Mouse (Mus musculus): Measurements from ENCODE around the gene 2200002J24Rik. TPM values are rescaled to one million over a fixed set of nuclear protein-coding genes. Genes with fewer than 3 reads are reported as not detected.
"Not testable (repeated sequence)": the region's sequence is repeated elsewhere in the genome, so short reads cannot be mapped to it uniquely, and the experiment has no call there.

2200002J24Rik gene
- total RNA-seq, 2 experiments from 2014 or later, result not detected

DNA sequence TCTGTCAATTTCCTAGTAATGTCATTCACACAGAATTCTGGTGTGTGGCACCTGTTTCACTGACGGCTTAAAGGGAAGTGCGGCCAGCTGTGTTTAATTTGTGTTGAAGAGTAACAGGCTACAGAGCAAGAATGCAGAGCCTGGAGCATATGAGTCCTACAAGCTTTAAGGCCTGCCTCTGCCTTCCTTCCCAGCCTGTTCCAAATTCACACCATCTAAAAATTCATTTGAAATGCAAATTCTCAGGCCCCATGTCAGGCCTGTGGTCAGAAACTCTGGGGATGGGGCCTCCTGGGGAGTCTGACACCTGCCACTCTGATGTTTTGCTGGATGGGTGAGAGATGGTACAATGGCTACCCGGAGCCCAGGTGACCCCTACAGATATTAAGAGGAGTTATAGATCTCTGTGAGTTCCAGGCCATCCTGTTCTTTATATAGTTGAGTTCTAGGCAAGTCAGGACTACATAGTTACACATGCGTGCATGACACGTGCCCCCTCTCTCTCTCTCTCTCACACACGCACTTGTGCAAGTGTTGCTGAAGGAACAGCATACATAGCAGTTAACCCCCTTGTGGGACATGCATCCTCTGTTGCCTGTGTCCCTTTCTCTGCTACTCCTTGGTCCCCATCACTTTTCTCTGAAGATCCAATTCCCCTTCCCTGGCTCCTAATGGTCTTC, 24.7 kb downstream of the 2200002J24Rik start:
- intact Hi-C loops (cut with DNase I), result no loop called here
- DNase-seq (ENCODE audit: extremely low spot score in 1 of 2, low spot score in 2 of 2), result no peak

DNA sequence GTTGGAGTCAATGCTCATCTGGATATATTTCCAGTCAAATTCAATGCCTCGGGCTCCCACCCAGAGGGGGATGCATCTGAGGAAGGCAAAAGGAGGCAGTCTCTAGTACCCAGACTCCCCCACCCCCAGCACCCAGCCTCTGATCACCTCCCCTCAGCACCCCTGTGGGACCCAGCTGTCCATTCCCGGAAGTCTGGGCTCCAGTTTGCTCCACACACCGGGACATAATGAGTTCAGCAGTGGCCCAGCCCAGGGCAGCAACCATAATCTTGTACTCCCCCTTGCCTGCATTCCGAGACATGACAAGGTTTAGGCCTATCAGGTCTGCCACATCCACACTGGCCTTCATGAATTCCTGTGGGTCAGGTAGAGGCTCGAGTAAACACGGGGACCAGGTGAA, 29.5 kb downstream of the 2200002J24Rik start:
- DNase-seq (ENCODE audit: extremely low spot score in 1 of 2, low spot score in 2 of 2), result no peak
- intact Hi-C loops (cut with DNase I), result loop anchor here (5.0 kb wide), 1 partner anchor 66 kb away; the partner anchor contains the start of gene Haus5

DNA sequence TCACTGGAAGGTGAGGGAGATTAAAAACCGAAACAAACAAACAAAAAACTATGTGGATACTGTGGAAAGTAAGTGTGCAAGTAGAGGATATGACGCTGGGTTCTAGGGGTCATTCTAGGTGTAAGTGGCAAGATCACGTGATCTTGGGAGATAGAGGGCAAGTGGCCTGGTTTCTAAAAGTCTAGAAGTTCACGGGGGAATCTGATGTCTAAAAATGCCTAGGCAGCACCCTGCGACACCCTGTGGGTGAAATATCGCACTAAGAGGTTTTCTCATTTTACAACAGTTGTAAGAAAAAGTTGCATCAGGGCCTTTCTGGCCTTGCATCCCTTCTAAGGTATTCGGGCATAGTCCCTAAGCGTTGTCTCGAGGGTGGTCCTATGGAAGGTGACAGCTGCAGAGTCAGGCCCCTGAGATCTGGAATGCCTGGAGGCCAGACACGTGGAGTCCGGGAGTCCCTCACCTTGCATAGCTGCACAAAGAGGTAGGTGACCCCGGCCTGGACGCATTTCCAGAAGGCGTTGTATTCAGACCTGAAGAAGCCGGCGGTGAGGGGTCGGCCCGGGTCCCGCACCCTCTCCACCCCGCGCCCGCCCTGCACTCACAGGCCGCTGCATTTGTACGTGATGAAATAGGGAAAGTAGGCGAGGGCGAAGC, 30.1 kb downstream of the 2200002J24Rik start:
- intact Hi-C loops (cut with DNase I), result loop anchor here (5.0 kb wide), 1 partner anchor 67 kb away; the partner anchor contains the start of gene Haus5
- DNase-seq (ENCODE audit: extremely low spot score in 1 of 2, low spot score in 2 of 2), result no peak

DNA sequence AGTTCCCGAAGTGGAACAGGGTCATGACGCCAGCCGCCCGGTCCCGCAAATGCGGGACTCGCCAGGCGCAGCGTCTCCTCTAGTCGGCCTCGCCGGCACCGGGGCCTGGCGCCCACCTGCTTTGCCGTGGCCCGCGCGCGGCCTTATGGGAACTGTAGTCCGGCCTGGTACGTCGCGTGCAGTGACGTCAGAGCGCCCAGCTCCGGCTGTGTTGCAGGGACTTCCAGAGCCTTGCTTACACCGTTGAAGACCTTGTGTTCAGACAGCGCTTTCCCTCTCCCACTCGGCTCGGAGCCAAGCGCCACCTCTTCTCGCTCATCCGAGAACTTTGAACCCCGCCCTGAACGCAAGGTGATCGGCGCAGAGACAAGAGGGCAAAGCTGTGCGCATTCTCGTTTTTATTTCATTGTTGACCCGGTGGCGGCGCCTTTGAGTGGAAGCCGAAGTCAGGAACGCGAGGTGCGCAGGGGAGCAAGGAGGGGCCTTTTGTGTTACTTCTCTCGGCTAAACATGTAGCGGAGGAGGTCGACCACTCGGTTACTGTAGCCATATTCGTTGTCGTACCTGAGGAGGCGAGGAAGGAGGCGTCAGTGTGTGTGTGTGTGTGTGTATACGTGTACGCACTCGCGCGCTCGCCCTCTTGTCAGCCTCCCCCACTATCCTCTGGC, 30.8 kb downstream of the 2200002J24Rik start, which contains the start of gene Tmem147:
Gene Tmem147, minus strand, starts transcription at position 145 of the 668 bp plus-strand sequence.
- intact Hi-C loops (cut with DNase I), result loop anchor here (2.0 to 5.0 kb wide), 2 partner anchors 67 to 127 kb away; partner anchors contain the start of genes Ffar3 and Haus5
- peak; percentile 94 to 97 for DNase-seq (ENCODE audit: extremely low spot score in 1 of 2, low spot score in 2 of 2)

DNA sequence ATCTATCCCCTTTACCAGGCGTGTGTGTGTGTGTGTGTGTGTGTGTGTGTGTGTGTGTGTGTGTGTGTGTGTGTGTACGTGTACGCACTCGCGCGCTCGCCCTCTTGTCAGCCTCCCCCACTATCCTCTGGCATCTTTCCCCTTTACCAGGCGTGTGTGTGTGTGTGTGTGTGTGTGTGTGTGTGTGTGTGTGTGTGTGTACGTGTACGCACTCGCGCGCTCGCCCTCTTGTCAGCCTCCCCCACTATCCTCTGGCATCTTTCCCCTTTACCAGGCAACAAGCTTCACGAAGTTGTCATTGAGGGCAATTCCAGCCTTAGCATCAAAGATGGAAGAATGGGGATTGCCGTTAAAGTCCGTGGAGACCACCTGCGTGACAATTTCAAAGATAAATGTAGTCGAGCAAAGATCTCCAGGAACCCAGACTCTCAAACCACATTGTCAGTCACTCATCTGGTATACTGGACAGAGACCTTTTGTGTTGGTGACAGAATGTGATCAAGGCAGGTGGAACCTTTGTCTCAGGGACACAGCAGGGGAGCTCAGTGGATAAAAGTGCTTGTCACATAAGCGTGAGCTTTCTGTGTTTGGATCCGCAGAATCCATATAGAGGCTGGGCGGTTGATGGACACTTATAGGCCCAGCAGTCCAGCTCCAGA, 31.5 kb downstream of the 2200002J24Rik start:
- DNase-seq (ENCODE audit: extremely low spot score in 1 of 2, low spot score in 2 of 2), result not testable (repeated sequence)
- intact Hi-C loops (cut with DNase I), result loop anchor here (2.0 kb wide), 1 partner anchor 127 kb away; the partner anchor contains the start of gene Ffar3

DNA sequence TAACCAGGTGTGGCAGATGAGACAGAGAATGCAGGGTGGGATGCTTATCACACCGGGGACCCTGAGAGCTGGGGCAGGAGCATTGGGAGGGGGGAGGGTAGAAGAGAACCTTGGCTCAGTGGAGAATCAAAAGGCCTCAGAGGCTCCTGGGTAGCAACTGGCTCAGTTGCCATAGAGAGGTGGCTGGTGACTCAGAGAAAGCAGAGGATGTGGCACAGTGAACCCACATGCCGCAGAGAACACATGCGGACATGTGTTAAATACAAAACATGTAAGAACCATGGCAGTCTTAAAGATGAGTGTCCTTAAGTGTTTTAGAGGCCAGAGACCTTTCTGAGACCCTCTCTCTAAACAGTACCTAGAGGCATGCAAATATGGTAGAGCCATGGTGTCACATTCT, 37.5 kb downstream of the 2200002J24Rik start:
- intact Hi-C loops (cut with DNase I), result no loop called here
- DNase-seq (ENCODE audit: extremely low spot score in 1 of 2, low spot score in 2 of 2), result no peak

DNA sequence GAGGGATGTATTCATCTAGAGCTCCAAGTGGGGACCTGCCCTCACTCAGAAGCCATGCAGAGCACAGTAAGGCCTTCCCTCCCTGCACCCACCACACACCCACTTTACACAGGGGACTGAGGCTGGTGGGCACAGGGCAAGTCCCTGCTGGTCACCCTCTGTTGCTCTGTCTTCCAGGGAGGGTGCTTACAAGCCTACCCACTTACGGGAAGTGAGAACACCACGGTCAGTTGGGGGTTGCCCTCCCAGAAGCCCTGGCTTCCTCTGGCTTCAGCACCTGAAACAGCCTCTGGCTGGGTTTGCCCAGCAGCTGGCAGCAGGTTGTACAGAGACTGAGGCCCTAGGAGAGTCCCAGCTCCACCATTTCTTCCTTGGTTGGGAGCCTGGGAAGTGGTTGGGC, 43.8 kb downstream of the 2200002J24Rik start:
- intact Hi-C loops (cut with DNase I); DNase-seq (ENCODE audit: extremely low spot score in 1 of 2, low spot score in 2 of 2): not testable (repeated sequence)

DNA sequence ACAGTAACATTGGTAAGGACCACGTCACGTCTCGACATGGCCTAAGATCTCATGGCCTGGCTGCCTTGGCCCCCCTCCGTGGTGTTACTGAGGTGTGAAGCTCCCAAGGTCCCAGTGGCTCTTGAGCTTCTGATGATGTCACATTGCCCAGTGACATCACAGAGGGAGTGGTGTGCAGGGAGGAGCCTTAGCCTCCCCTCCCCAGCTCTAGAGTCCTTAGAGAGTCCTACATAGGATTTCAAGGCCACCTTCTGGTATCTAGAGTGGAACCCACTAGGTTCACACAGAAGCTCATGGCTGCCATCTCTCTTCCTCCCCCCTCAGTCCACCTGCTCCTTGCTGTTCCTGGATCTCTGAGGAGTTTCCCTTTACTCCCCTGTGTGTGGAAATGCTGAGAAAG, 44.9 kb downstream of the 2200002J24Rik start, which contains the start of gene Gapdhs:
Gene Gapdhs, minus strand, starts transcription at position 65 of the 400 bp plus-strand sequence.
- intact Hi-C loops (cut with DNase I); DNase-seq (ENCODE audit: extremely low spot score in 1 of 2, low spot score in 2 of 2): not testable (repeated sequence)

DNA sequence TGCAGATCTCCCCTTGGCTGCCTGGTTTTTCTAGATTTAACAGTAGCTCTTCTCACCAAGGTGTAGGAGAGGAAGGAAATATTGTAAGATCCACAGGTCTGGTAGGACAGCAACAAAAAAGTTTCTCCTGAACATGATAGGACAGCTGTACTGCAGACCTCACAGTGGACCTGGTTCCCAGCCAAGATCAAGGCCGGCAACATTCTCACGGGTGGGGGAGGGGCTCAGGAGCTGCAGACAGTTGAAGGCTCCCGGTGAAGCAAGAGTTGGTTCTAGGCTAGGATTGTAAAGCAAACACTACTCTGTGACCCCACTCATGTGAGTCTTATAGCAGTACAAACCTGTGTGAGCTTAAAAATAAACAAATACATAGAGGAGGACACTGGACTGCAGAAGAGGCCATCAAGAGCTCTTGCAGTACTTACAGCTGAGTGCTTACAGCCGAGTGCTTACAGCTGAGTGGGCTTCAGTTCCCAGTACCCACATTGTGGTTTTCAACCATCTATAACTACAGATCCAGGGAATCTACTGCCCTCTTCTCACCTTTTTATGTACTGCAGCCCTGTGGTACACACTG, 45.4 kb downstream of the 2200002J24Rik start:
- DNase-seq (ENCODE audit: extremely low spot score in 1 of 2, low spot score in 2 of 2), result peak in 1 of 2 experiments; percentile 73
- intact Hi-C loops (cut with DNase I), result no loop called here

DNA sequence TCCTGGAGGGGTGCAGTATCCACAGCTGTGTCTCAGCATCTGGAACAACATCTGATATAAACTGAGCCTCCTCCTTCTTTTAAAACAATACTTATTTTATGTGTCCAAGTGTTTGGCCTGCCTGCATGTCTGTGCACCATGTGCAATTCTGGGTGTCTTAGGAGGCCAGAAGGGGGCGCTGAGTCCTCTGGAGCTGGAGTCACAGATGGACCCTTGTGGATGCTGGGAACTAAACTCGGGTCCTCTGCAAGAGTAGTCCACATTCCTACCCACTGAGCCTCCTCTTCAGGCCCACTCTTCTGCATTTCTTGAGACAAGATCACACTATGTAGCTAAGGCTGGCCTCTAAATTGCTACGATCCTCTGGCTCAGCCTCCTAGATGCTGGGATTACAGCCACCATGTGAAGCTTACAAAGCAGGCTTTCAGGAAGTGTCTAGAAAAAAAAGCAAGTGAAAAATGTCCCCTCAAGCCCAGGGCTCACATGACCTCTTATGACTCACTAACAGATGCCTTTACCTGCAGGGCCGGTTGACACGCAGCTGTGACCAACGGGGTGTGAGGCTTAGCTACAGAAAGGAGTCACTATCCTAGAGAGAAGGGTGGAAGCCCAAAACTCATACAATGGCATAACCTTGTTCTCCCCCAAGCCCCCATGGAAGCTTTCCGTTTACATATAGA, 48.9 kb downstream of the 2200002J24Rik start:
- intact Hi-C loops (cut with DNase I), result no loop called here
- DNase-seq (ENCODE audit: extremely low spot score in 1 of 2, low spot score in 2 of 2), result no peak

Other genes with a start within 250 kb of the 2200002J24Rik start
- gene Kirrel2, start 241.2 kb upstream of the 2200002J24Rik start, total RNA-seq (2021), result 1 to 10 TPM; 1.2 to 4.9 TPM
- under 1 TPM; 0.26 to 0.32 TPM for gene Nphs1, start 240.6 kb upstream of the 2200002J24Rik start, total RNA-seq (2021)
- gene Prodh2, start 205.3 kb upstream of the 2200002J24Rik start, total RNA-seq (2021), result under 1 TPM in 1 of 2 experiments, not detected in 1; 0.67 TPM
- 100 to 1,000 TPM; 259 to 264 TPM for gene Arhgap33, start 163.9 kb upstream of the 2200002J24Rik start, total RNA-seq (2021)
- gene Hspb6, start 146.7 kb upstream of the 2200002J24Rik start, total RNA-seq (2021), result 1 to 10 TPM; 6.4 to 7.3 TPM
- gene Proser3, start 146.6 kb upstream of the 2200002J24Rik start, total RNA-seq (2021), result 1 to 10 TPM; 2.9 to 3.4 TPM
- 10 to 100 TPM; 24.3 to 26.4 TPM for gene Lin37, start 139.1 kb upstream of the 2200002J24Rik start, total RNA-seq (2021)
- gene U2af1l4, start 135.6 kb upstream of the 2200002J24Rik start, total RNA-seq (2021), result 10 to 100 TPM; 50.1 to 56.1 TPM
- gene Gm49396, start 135.6 kb upstream of the 2200002J24Rik start, total RNA-seq (2021), result 1 to 10 TPM; 4.2 TPM
- gene Psenen, start 135.3 kb upstream of the 2200002J24Rik start, total RNA-seq (2021), result 10 to 100 TPM; 79.1 to 82.8 TPM
- gene Igflr1, start 133.5 kb upstream of the 2200002J24Rik start, total RNA-seq (2021), result 1 to 10 TPM; 1.5 to 1.8 TPM
- gene Kmt2b, start 110.2 kb upstream of the 2200002J24Rik start, total RNA-seq (2021), result 10 to 100 TPM; 54.1 to 56.9 TPM
- not detected for gene Zbtb32, start 100.0 kb upstream of the 2200002J24Rik start, total RNA-seq (2021)
- under 1 TPM in 1 of 2 experiments, not detected in 1; 0.32 TPM for gene Upk1a, start 86.1 kb upstream of the 2200002J24Rik start, total RNA-seq (2021)
- gene Cox6b1, start 72.8 kb upstream of the 2200002J24Rik start, total RNA-seq (2021), result 100 to 1,000 TPM; 736 to 789 TPM
- gene Etv2, start 63.1 kb upstream of the 2200002J24Rik start, total RNA-seq (2021), result not detected
- gene Rbm42, start 48.6 kb upstream of the 2200002J24Rik start, total RNA-seq (2021), result 10 to 100 TPM; 68.0 to 72.2 TPM
- gene Haus5, start 33.9 kb upstream of the 2200002J24Rik start, total RNA-seq (2021), result 1 to 10 TPM; 7.1 to 7.3 TPM
- gene Pmis2, start 27.3 kb upstream of the 2200002J24Rik start, total RNA-seq (2021), result not detected
- gene Atp4a, start 13.3 kb downstream of the 2200002J24Rik start, total RNA-seq (2021), result 1 to 10 TPM; 2.5 to 3.2 TPM
- 100 to 1,000 TPM; 136 to 144 TPM for gene Tmem147, start 30.6 kb downstream of the 2200002J24Rik start, total RNA-seq (2021)
- not detected for gene Gapdhs, start 44.8 kb downstream of the 2200002J24Rik start, total RNA-seq (2021)
- 1 to 10 TPM; 9.5 to 9.8 TPM for gene Sbsn, start 52.5 kb downstream of the 2200002J24Rik start, total RNA-seq (2021)
- gene Dmkn, start 64.8 kb downstream of the 2200002J24Rik start, total RNA-seq (2021), result 1 to 10 TPM; 1.4 to 1.5 TPM
- gene Krtdap, start 89.0 kb downstream of the 2200002J24Rik start, total RNA-seq (2021), result not detected
- under 1 TPM in 1 of 2 experiments, not detected in 1; 0.69 TPM for gene Ffar2, start 124.8 kb downstream of the 2200002J24Rik start, total RNA-seq (2021)
- not detected for gene Ffar3, start 157.3 kb downstream of the 2200002J24Rik start, total RNA-seq (2021)
- gene Ffar1, start 162.6 kb downstream of the 2200002J24Rik start, total RNA-seq (2021), result not detected
- gene Cd22, start 181.4 kb downstream of the 2200002J24Rik start, total RNA-seq (2021), result under 1 TPM in 1 of 2 experiments, not detected in 1; 0.28 TPM
- gene Mag, start 215.9 kb downstream of the 2200002J24Rik start, total RNA-seq (2021), result 10 to 100 TPM; 27.0 to 60.7 TPM
- gene Hamp2, start 225.8 kb downstream of the 2200002J24Rik start, total RNA-seq (2021), result not detected
- not detected for gene Hamp, start 245.1 kb downstream of the 2200002J24Rik start, total RNA-seq (2021)

Measured in left cerebral cortex, postnatal 10 days (tissue).